Mouse (Mus musculus) left cerebral cortex, postnatal 25 days (tissue): Measurements from ENCODE around the gene Nectin4. TPM values are rescaled to one million over a fixed set of nuclear protein-coding genes. Genes with fewer than 3 reads are reported as not detected.

Experiments
- DNase-seq, 2 experiments: peaks; one replicate each; pipeline ENCODE4 v3.0.0; 2022; ENCODE audit warnings: low spot score in 2 of 2, mixed read lengths in 1 of 2
- intact Hi-C: fragments of 180-260 bp; cut with DNase I; formaldehyde crosslinking; loops from one replicate; pipeline ENCODE4 v1.15.1; 2025
- total RNA-seq, 2 experiments: library from RNA; stranded (reverse); gene quantifications; 2 replicates each; pipeline ENCODE4 v1.2.3; 2021

Gene Nectin4
- total RNA-seq, 2 experiments from 2014 or later = 1.9 to 2.1 TPM

- DNase-seq = no peak
- intact Hi-C loops = loop anchor here (5.0 kb wide), 1 partner anchor 34 kb away; no protein-coding TSS in a partner anchor
Measured at GRCm38 (mm10) chr1:171355812-171356340, 14.0 kb upstream of the Nectin4 start.

- intact Hi-C loops = loop anchor here (5.0 kb wide), 1 partner anchor 35 kb away; no protein-coding TSS in a partner anchor
- DNase-seq = no peak
Measured at GRCm38 (mm10) chr1:171356814-171357213, 13.1 kb upstream of the Nectin4 start.

GRCm38 (mm10) chr1:171358421-171358820 lies 11.5 kb upstream of the Nectin4 start:
- intact Hi-C loops = loop anchor here (5.0 kb wide), 1 partner anchor 36 kb away; no protein-coding TSS in a partner anchor
- peak; percentile 28 to 69 for DNase-seq

GRCm38 (mm10) chr1:171360253-171360652 lies 9.6 kb upstream of the Nectin4 start:
- DNase-seq = peak; percentile 29 to 37
- intact Hi-C loops = loop anchor here (2.0 to 5.0 kb wide), 2 partner anchors 21 to 248 kb away; partner anchors contain the start of gene Cfap126

GRCm38 (mm10) chr1:171360656-171361055 lies 9.2 kb upstream of the Nectin4 start, which contains the start of gene Klhdc9:
TSS of gene Klhdc9 (minus strand) at chr1:171360798.
- intact Hi-C loops = loop anchor here (1.0 to 5.0 kb wide), 4 partner anchors 20 to 248 kb away; partner anchors contain the start of genes Cfap126 and Usf1
- DNase-seq = peak; percentile 87 to 95

- intact Hi-C loops = loop anchor here (1.0 to 5.0 kb wide), 4 partner anchors 19 to 249 kb away; partner anchors contain the start of genes Cfap126 and Usf1
- DNase-seq = peak; percentile 70 to 87
Measured at GRCm38 (mm10) chr1:171361106-171362103, 8.5 kb upstream of the Nectin4 start.

GRCm38 (mm10) chr1:171365934-171366333 lies 4.0 kb upstream of the Nectin4 start:
- intact Hi-C loops = loop anchor here (2.0 kb wide), 1 partner anchor 193 kb away; the partner anchor contains the start of gene Cd244a
- no peak for DNase-seq

GRCm38 (mm10) chr1:171372880-171373279 lies 3.0 kb downstream of the Nectin4 start:
- intact Hi-C loops = no loop called here

GRCm38 (mm10) chr1:171373946-171374345 lies 4.0 kb downstream of the Nectin4 start:
- DNase-seq = no peak

More at GRCm38 (mm10) chr1:171372880-171373279, 3.0 kb downstream of the Nectin4 start:
- DNase-seq = no peak

GRCm38 (mm10) chr1:171375646-171376097 lies 5.8 kb downstream of the Nectin4 start:
- intact Hi-C loops = no loop called here
- no peak for DNase-seq

More at GRCm38 (mm10) chr1:171373946-171374345, 4.0 kb downstream of the Nectin4 start:
- intact Hi-C loops = no loop called here

GRCm38 (mm10) chr1:171378298-171378697 lies 8.4 kb downstream of the Nectin4 start:
- intact Hi-C loops = no loop called here
- DNase-seq = no peak

GRCm38 (mm10) chr1:171379935-171380599 lies 10.2 kb downstream of the Nectin4 start:
- DNase-seq = peak; percentile 68 to 75
- intact Hi-C loops = loop anchor here (2.0 to 5.0 kb wide), 2 partner anchors 19 to 97 kb away; partner anchors contain the start of gene Klhdc9

GRCm38 (mm10) chr1:171382096-171382620 lies 12.3 kb downstream of the Nectin4 start:
- intact Hi-C loops = loop anchor here (5.0 kb wide), 1 partner anchor 95 kb away; no protein-coding TSS in a partner anchor
- no peak for DNase-seq

GRCm38 (mm10) chr1:171384361-171384760 lies 14.5 kb downstream of the Nectin4 start:
- DNase-seq = no peak
- intact Hi-C loops = loop anchor here (5.0 kb wide), 1 partner anchor 93 kb away; no protein-coding TSS in a partner anchor

GRCm38 (mm10) chr1:171385171-171385570 lies 15.3 kb downstream of the Nectin4 start:
- no peak for DNase-seq
- intact Hi-C loops = no loop called here

GRCm38 (mm10) chr1:171387099-171387498 lies 17.2 kb downstream of the Nectin4 start:
- intact Hi-C loops = no loop called here
- no peak for DNase-seq

GRCm38 (mm10) chr1:171388376-171389102 lies 18.6 kb downstream of the Nectin4 start, which contains the start of gene Arhgap30:
TSS of gene Arhgap30 (plus strand) at chr1:171388954.
- DNase-seq = peak; percentile 9 to 48
- intact Hi-C loops = no loop called here

GRCm38 (mm10) chr1:171390101-171390500 lies 20.2 kb downstream of the Nectin4 start:
- intact Hi-C loops = no loop called here
- DNase-seq = peak in 1 of 2 experiments; percentile 27
